ENCODE assay signal across 11 mouse cellular contexts in the genomic region with DNA sequence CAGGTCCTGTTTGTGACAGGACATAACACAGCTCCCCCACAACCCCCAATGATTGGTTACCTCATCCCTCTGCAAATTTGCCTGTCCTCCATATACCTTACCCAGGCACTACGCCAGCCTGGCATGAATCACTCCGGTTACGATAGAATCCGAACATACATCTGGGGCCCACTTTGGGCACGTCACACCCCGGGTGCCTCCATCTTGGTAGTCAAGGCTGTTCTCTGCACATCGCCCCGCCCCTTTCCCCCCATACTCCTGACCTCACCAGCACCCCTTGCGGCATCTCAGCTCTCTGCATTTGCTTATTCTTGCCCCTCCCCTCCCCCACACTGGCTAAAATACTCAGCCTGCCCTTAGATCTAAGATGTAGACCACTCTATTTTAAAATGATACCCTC. TPM values are rescaled to one million over a fixed set of nuclear protein-coding genes. Genes with fewer than 3 reads are reported as not detected.
DNase-seq lines count a peak whose midpoint lies in the region; ATAC-seq and TF ChIP-seq lines count a peak whose summit lies in the region.
"Had no signal": no experiment of that assay in that cellular context is flagged by ENCODE, and none has a peak within 500 bp of the region (broad histone marks: within the 10 kb centered on the region; RNA-seq: fewer than 3 reads in every experiment).

No protein-coding gene starts in this region.

- H3K4me3 ChIP-seq in kidney, postnatal 0 days (replicated peaks; ENCODE audit: low read depth, low read length) = no peak overlapping the region
- no peak overlapping the region for H3K4me3 ChIP-seq in kidney, embryonic 16.5 days (ENCODE audit: low read length)
- H3K4me3 ChIP-seq: liver, embryonic 13.5 days; midbrain, embryonic 13.5 days had no signal

- no peaks in the 10 kb centered on the region for H3K27me3 ChIP-seq in kidney, postnatal 0 days (ENCODE audit: insufficient read depth, low read length)
- H3K27me3 ChIP-seq in kidney, embryonic 16.5 days (ENCODE audit: insufficient read depth, low read length) = peaks cover 15% of the 10 kb centered on the region; the same call in 1 of the 2 replicates

- peak; percentile 24; the same call in 1 of the 2 replicates for TF ChIP-seq CTCF in kidney, postnatal 0 days (IDR thresholded peaks at IDR 0.05; ENCODE audit: low read depth)

- 70% methylated on average over 9 of the region's 9 CpGs for WGBS in kidney, postnatal 0 days
- WGBS in kidney, embryonic 16.5 days = 62% methylated on average over 9 of the region's 9 CpGs

- H3K4me2 ChIP-seq in kidney, postnatal 0 days (ENCODE audit: low read length) = no peak overlapping the region
- no peak overlapping the region for H3K4me2 ChIP-seq in kidney, embryonic 16.5 days (replicated peaks; ENCODE audit: low read depth, low read length)
- H3K4me2 ChIP-seq: liver, embryonic 13.5 days; midbrain, embryonic 13.5 days had no signal

- peak; percentile 40 for DNase-seq in kidney, postnatal 0 days (ENCODE audit: low spot score)
- DNase-seq in right cerebral cortex, adult 18-20 months = peak; percentile 65
- no peak for DNase-seq in right cerebral cortex, postnatal 14 days
- peak; percentile 94 for DNase-seq in R1 (ENCODE audit: low read depth, low spot score)
- DNase-seq in retina, embryonic 14.5 days (ENCODE audit: low spot score) = peak; percentile 58
- DNase-seq: kidney, adult 18-20 months; liver, embryonic 13.5 days had no signal

- no peak overlapping the region for H3K9ac ChIP-seq in kidney, postnatal 0 days (ENCODE audit: low read depth, low read length)
- no peak overlapping the region for H3K9ac ChIP-seq in kidney, embryonic 16.5 days (replicated peaks; ENCODE audit: low read length)
- H3K9ac ChIP-seq: liver, embryonic 13.5 days; midbrain, embryonic 13.5 days had no signal

- H3K36me3 ChIP-seq in kidney, postnatal 0 days (ENCODE audit: insufficient read depth, low read length) = no peaks in the 10 kb centered on the region
- no peaks in the 10 kb centered on the region for H3K36me3 ChIP-seq in kidney, embryonic 16.5 days (ENCODE audit: insufficient read depth, low read length)
- H3K36me3 ChIP-seq: G1E; liver, embryonic 13.5 days had no signal

- no peak overlapping the region for H3K27ac ChIP-seq in kidney, postnatal 0 days
- no peak overlapping the region for H3K27ac ChIP-seq in kidney, embryonic 16.5 days (ENCODE audit: low read length)
- H3K27ac ChIP-seq: liver, embryonic 13.5 days; midbrain, embryonic 13.5 days had no signal

- peaks cover 12% of the 10 kb centered on the region for H3K4me1 ChIP-seq in kidney, postnatal 0 days (replicated peaks; ENCODE audit: insufficient read depth, low read length)
- peaks cover 17% of the 10 kb centered on the region for H3K4me1 ChIP-seq in kidney, embryonic 16.5 days (ENCODE audit: insufficient read depth, low read length)

- H3K9me3 ChIP-seq in kidney, postnatal 0 days (replicated peaks; ENCODE audit: low read length) = no peaks in the 10 kb centered on the region
- no peaks in the 10 kb centered on the region for H3K9me3 ChIP-seq in kidney, embryonic 16.5 days (ENCODE audit: low read length)
- H3K9me3 ChIP-seq: G1E; liver, embryonic 13.5 days; midbrain, embryonic 13.5 days had no signal

- ATAC-seq in kidney, postnatal 0 days (replicated peaks; ENCODE audit: low FRiP score, low read depth) = no peak
- no peak for ATAC-seq in kidney, embryonic 16.5 days (ENCODE audit: low FRiP score, low TSS enrichment)
- no peak for ATAC-seq in megakaryocyte, adult 5-6 weeks (ENCODE audit: poor library complexity, severe bottlenecking)
- ATAC-seq: midbrain, embryonic 13.5 days had no signal

RNA-seq across cellular contexts. Expression of a gene that starts 20.9 kb away (rescaled TPM):
- 0.78 and 1.8 TPM in 2 replicates for polyA plus RNA-seq in kidney, postnatal 0 days (2015; fragmentation: Nextera tagmentation; extraction: Ambion mirVana)
- 1.7 and 3.2 TPM in 2 replicates for polyA plus RNA-seq in kidney, embryonic 16.5 days (2015; fragmentation: Nextera tagmentation; extraction: Ambion mirVana)
- total RNA-seq in megakaryocyte, adult 5-6 weeks (2015) = not detected in 2 replicates
- total RNA-seq in megakaryocyte, adult 5-6 weeks (2017) = 0.04 and 1.9 TPM in 2 replicates
- polyA plus RNA-seq: G1E had no signal

RNA-seq across cellular contexts. Expression of a gene that starts 42.0 kb away (rescaled TPM):
- polyA plus RNA-seq in kidney, postnatal 0 days (2015; fragmentation: Nextera tagmentation; extraction: Ambion mirVana) = 38.6 TPM in 2 replicates
- polyA plus RNA-seq in kidney, embryonic 16.5 days (2015; fragmentation: Nextera tagmentation; extraction: Ambion mirVana) = 41.2 and 48.8 TPM in 2 replicates
- total RNA-seq in megakaryocyte, adult 5-6 weeks (2015) = not detected in 2 replicates
- total RNA-seq in megakaryocyte, adult 5-6 weeks (2017) = not detected in 2 replicates
- total RNA-seq: G1E had no signal
- polyA plus RNA-seq: G1E had no signal
